Mouse (Mus musculus): ENCODE measurements around the gene Adm2. TPM values are rescaled to one million over a fixed set of nuclear protein-coding genes. Genes with fewer than 3 reads are reported as not detected.

The Adm2 gene
- total RNA-seq, 2 experiments from 2014 or later: not detected

GRCm38 (mm10) chr15:89355241-89356187 is 33.0 kb downstream of the Adm2 start, which contains the start of the genes Lmf2 and Ncaph2:
Gene Lmf2 (minus strand): TSS chr15:89355659.
Gene Ncaph2 (plus strand): TSS chr15:89355719.
- peak; percentile 94 to 95 for DNase-seq (ENCODE audit: low spot score in 2 of 2)

GRCm38 (mm10) chr15:89356372-89356771 is 33.9 kb downstream of the Adm2 start:
- DNase-seq (ENCODE audit: low spot score in 2 of 2): peak; percentile 74 to 79

- no peak for DNase-seq (ENCODE audit: low spot score in 2 of 2)
Measured at GRCm38 (mm10) chr15:89358784-89359183, 36.3 kb downstream of the Adm2 start.

- no peak for DNase-seq (ENCODE audit: low spot score in 2 of 2)
Measured at GRCm38 (mm10) chr15:89363051-89363450, 40.5 kb downstream of the Adm2 start.

GRCm38 (mm10) chr15:89365141-89365551 is 42.6 kb downstream of the Adm2 start:
- no peak for DNase-seq (ENCODE audit: low spot score in 2 of 2)

- DNase-seq (ENCODE audit: low spot score in 2 of 2): peak in 1 of 2 experiments; percentile 14
Measured at GRCm38 (mm10) chr15:89372068-89372467, 49.5 kb downstream of the Adm2 start.

- peak in 1 of 2 experiments; percentile 17 for DNase-seq (ENCODE audit: low spot score in 2 of 2)
Measured at GRCm38 (mm10) chr15:89372536-89372935, 50.0 kb downstream of the Adm2 start.

GRCm38 (mm10) chr15:89373027-89373761 is 50.7 kb downstream of the Adm2 start:
- peak; percentile 88 to 89 for DNase-seq (ENCODE audit: low spot score in 2 of 2)

GRCm38 (mm10) chr15:89373762-89374248 is 51.3 kb downstream of the Adm2 start, which contains the start of gene Sco2:
Gene Sco2 (minus strand): TSS chr15:89373846.
- peak; percentile 97 to 98 for DNase-seq (ENCODE audit: low spot score in 2 of 2)

Small RNAs within 50 kb of the gene (microRNA-seq; reads per million reads assigned to microRNA genes)
- 3.9 to 5.1 reads per million in 2 experiments for gene Mir6959

Other genes with a start within 250 kb of the Adm2 start
- 10 to 100 TPM; 22.7 to 26.2 TPM for gene Trabd, start 247.6 kb upstream of the Adm2 start, total RNA-seq (2021)
- 10 to 100 TPM; 21.4 to 21.5 TPM for gene Selenoo, start 233.6 kb upstream of the Adm2 start, total RNA-seq (2021)
- 10 to 100 TPM; 26.5 to 30.0 TPM for gene Tubgcp6, start 199.6 kb upstream of the Adm2 start, total RNA-seq (2021)
- gene Hdac10, start 194.0 kb upstream of the Adm2 start, total RNA-seq (2021): 10 to 100 TPM; 17.2 to 19.4 TPM
- gene Mapk12, start 182.0 kb upstream of the Adm2 start, total RNA-seq (2021): 1 to 10 TPM; 4.0 to 5.5 TPM
- gene Mapk11, start 173.1 kb upstream of the Adm2 start, total RNA-seq (2021): 10 to 100 TPM; 18.4 to 25.3 TPM
- gene Plxnb2, start 141.9 kb upstream of the Adm2 start, total RNA-seq (2021): 10 to 100 TPM; 65.4 to 78.2 TPM
- gene Dennd6b, start 126.2 kb upstream of the Adm2 start, total RNA-seq (2021): 10 to 100 TPM; 33.1 to 37.5 TPM
- gene Ppp6r2, start 111.2 kb upstream of the Adm2 start, total RNA-seq (2021): 100 to 1,000 TPM; 159 to 174 TPM
- 100 to 1,000 TPM; 215 to 259 TPM for gene Sbf1, start 7.4 kb upstream of the Adm2 start, total RNA-seq (2021)
- not detected for gene Miox, start 11.7 kb downstream of the Adm2 start, total RNA-seq (2021)
- gene Lmf2, start 32.9 kb downstream of the Adm2 start, total RNA-seq (2021): 10 to 100 TPM; 24.1 to 29.3 TPM
- 10 to 100 TPM; 73.2 to 82.3 TPM for gene Ncaph2, start 33.0 kb downstream of the Adm2 start, total RNA-seq (2021)
- 10 to 100 TPM; 27.9 to 29.1 TPM for gene Sco2, start 51.1 kb downstream of the Adm2 start, total RNA-seq (2021)
- 1 to 10 TPM; 1.1 to 1.4 TPM for gene Tymp, start 54.3 kb downstream of the Adm2 start, total RNA-seq (2021)
- 1 to 10 TPM; 3.7 to 4.2 TPM for gene Odf3b, start 56.6 kb downstream of the Adm2 start, total RNA-seq (2021)
- gene Klhdc7b, start 62.2 kb downstream of the Adm2 start, total RNA-seq (2021): under 1 TPM; 0.13 to 0.18 TPM
- not detected for gene Syce3, start 87.8 kb downstream of the Adm2 start, total RNA-seq (2021)
- gene Cpt1b, start 103.1 kb downstream of the Adm2 start, total RNA-seq (2021): 1 to 10 TPM; 3.9 to 4.5 TPM
- gene C730034F03Rik, start 106.9 kb downstream of the Adm2 start, total RNA-seq (2021): 1 to 10 TPM; 2.0 to 2.4 TPM
- not detected for gene Gm44502, start 107.0 kb downstream of the Adm2 start, total RNA-seq (2021)
- gene Chkb, start 107.2 kb downstream of the Adm2 start, total RNA-seq (2021): 10 to 100 TPM; 51.1 to 59.8 TPM
- 100 to 1,000 TPM; 176 to 186 TPM for gene Mapk8ip2, start 131.2 kb downstream of the Adm2 start, total RNA-seq (2021)
- 10 to 100 TPM; 30.0 to 31.1 TPM for gene Arsa, start 154.7 kb downstream of the Adm2 start, total RNA-seq (2021)
- 100 to 1,000 TPM; 221 to 225 TPM for gene Shank3, start 176.9 kb downstream of the Adm2 start, total RNA-seq (2021)
- gene Acr, start 245.6 kb downstream of the Adm2 start, total RNA-seq (2021): 1 to 10 TPM; 1.8 to 3.1 TPM